Mouse (Mus musculus): ENCODE results near the gene Casp2.

- TF ChIP-seq CTCF (IDR thresholded peaks at IDR 0.05; ENCODE audit: extremely low read depth, insufficient read length, insufficient replicate concordance, low read depth, low read length), result no peak
- TF ChIP-seq POLR2A (IDR thresholded peaks at IDR 0.05; ENCODE audit: low read depth, low read length), result no peak
Observed at GRCm38 (mm10) chr6:42295549-42296094, 30.8 kb downstream of the Casp2 start.

Data from small intestine, adult 2 months (tissue).